Mouse (Mus musculus) liver, embryonic 14.5 days (tissue): Measurements from ENCODE around the gene Sptbn1. TPM values are rescaled to one million over a fixed set of nuclear protein-coding genes. Genes with fewer than 3 reads are reported as not detected.

ENCODE experiments used
- ATAC-seq: fragments of 200-750 bp; cut with Nextera tagmentation; 2 replicates; pipeline ENCODE4 v1.8.0; 2017; ENCODE audit warnings: moderate number of reproducible peaks, mild to moderate bottlenecking, moderate library complexity; ENCODE audit not compliant: insufficient read depth
- DNase-seq, 3 experiments: peaks; one replicate each; pipeline ENCODE4 v3.0.0-alpha.2; 2012 to 2013; ENCODE audit warnings: low read depth in 3 of 3, low spot score in 3 of 3
- H3K27ac ChIP-seq: fragments of 300-500 bp; sonication (generic); 2 replicates; pipeline ENCODE4 v1.5.1; 2014; ENCODE audit warnings: moderate library complexity, mild to moderate bottlenecking, control low read depth, inconsistent platforms
- H3K27me3 ChIP-seq: fragments of 300-500 bp; sonication (generic); 2 replicates; pipeline ENCODE4 v1.6.1; 2014; ENCODE audit warnings: mild to moderate bottlenecking, low read length, moderate library complexity; ENCODE audit not compliant: control insufficient read depth, insufficient read depth
- H3K36me3 ChIP-seq: fragments of 300-500 bp; sonication (generic); replicated peaks from 2 replicates; pipeline ENCODE4 v1.6.1; 2014; ENCODE audit warnings: low read depth; ENCODE audit not compliant: control insufficient read depth, insufficient read depth
- H3K4me1 ChIP-seq, 2 experiments: fragments of 200-500 bp in 1 of 2; fragments of 300-500 bp in 1 of 2; sonication (generic) in 1 of 2; replicated peaks; 2 replicates each; pipeline ENCODE4 v1.6.1; 2012 to 2014; ENCODE audit warnings: antibody characterized with exemption in 1 of 2, inconsistent platforms in 1 of 2, low read length in 1 of 2; ENCODE audit not compliant: control insufficient read depth in 2 of 2, insufficient read depth in 2 of 2
- H3K4me2 ChIP-seq: fragments of 300-500 bp; sonication (generic); 2 replicates; pipeline ENCODE4 v1.6.1; 2014; ENCODE audit warnings: low read depth, mild to moderate bottlenecking, control low read depth, moderate library complexity
- H3K4me3 ChIP-seq, 2 experiments: fragments of 200-500 bp in 1 of 2; fragments of 300-500 bp in 1 of 2; sonication (generic) in 1 of 2; 2 replicates each; pipeline ENCODE4 v1.5.1; 2012 to 2014; ENCODE audit warnings: low read depth in 2 of 2, low read length in 2 of 2, mild to moderate bottlenecking in 2 of 2, control low read depth in 1 of 2, inconsistent platforms in 1 of 2, moderate library complexity in 1 of 2; ENCODE audit not compliant: insufficient read depth in 1 of 2
- H3K9ac ChIP-seq: fragments of 300-500 bp; sonication (generic); replicated peaks from 2 replicates; pipeline ENCODE4 v1.6.1; 2014; ENCODE audit warnings: mild to moderate bottlenecking, control low read depth, moderate library complexity
- H3K9me3 ChIP-seq: fragments of 300-500 bp; sonication (generic); 2 replicates; pipeline ENCODE4 v1.6.1; 2016; ENCODE audit warnings: low read length, mixed read lengths; ENCODE audit not compliant: control insufficient read depth
- CTCF ChIP-seq: IDR thresholded peaks from 2 replicates; pipeline ENCODE4 v1.5.1; 2016; ENCODE audit warnings: antibody characterized with exemption, low read depth, control low read depth
- EP300 ChIP-seq: IDR thresholded peaks from 2 replicates; pipeline ENCODE4 v1.6.1; 2016; ENCODE audit warnings: antibody characterized with exemption, low read depth
- WGBS: fragments of 180-500 bp; shearing (Covaris S2); extraction: QIAGEN DNeasy Blood & Tissue Kit; methylation state at CpG from one replicate; pipeline ENCODE4 v1.1.7; 2014; ENCODE audit not compliant: insufficient replicate concordance; 5-methylcytosine and 5-hydroxymethylcytosine counted together
- polyA plus RNA-seq, 2 experiments: library from polyadenylated mRNA; depleted of rRNA in 1 of 2; stranded (reverse) in 1 of 2; unstranded in 1 of 2; fragments of >200 nt; fragmentation: Nextera tagmentation in 1 of 2; extraction: Ambion mirVana in 1 of 2; gene quantifications; 2 replicates each; pipeline versions ENCODE4 v1.2.1 to v1.2.3; 2012 to 2014

Gene Sptbn1
- polyA plus RNA-seq, 2 experiments = 9.6 to 14.4 TPM

GRCm38 (mm10) chr11:30165861-30166550 lies 102.0 kb downstream of the Sptbn1 start:
- H3K36me3 ChIP-seq = no peaks in the 10 kb centered on the region
- WGBS = 5% methylated on average over 5 of the region's 5 CpGs
- H3K4me3 ChIP-seq = no peak overlapping the region
- peak overlapping the region; percentile 64 for H3K4me2 ChIP-seq
- H3K4me1 ChIP-seq = peaks cover 41 to 45% of the 10 kb centered on the region in 2 experiments
- DNase-seq = peak; percentile 76 to 81 (median 78)
- H3K9ac ChIP-seq = peak overlapping the region; percentile 59
- H3K27ac ChIP-seq = peak overlapping the region; percentile 91
- ATAC-seq = peak; percentile 100
- no peaks in the 10 kb centered on the region for H3K27me3 ChIP-seq
- TF ChIP-seq EP300 (peak; percentile 94), CTCF (no peak)
- no peaks in the 10 kb centered on the region for H3K9me3 ChIP-seq

GRCm38 (mm10) chr11:30164515-30165214 lies 103.3 kb downstream of the Sptbn1 start:
- DNase-seq (no peak), ATAC-seq (no peak)
- Histone ChIP-seq H3K9ac (0 out of 2 replicates have a peak overlapping the region, but pooled peaks have one; percentile 5), H3K36me3 (no peaks in the 10 kb centered on the region), H3K4me1 (peaks cover 54 to 58% of the 10 kb centered on the region in 2 experiments), H3K4me2 (no peak overlapping the region), H3K9me3 (no peaks in the 10 kb centered on the region), H3K27me3 (no peaks in the 10 kb centered on the region), H3K4me3 (no peak overlapping the region), H3K27ac (peak overlapping the region; percentile 15; the same call in 1 of the 2 replicates)
- TF ChIP-seq EP300 (no peak), CTCF (no peak)
- WGBS = 58% methylated on average over 5 of the region's 5 CpGs

GRCm38 (mm10) chr11:30163870-30164269 lies 104.1 kb downstream of the Sptbn1 start:
- DNase-seq (no peak), ATAC-seq (no peak)
- H3K36me3 ChIP-seq = no peaks in the 10 kb centered on the region
- WGBS = 74% methylated on average over 1 of the region's 1 CpGs
- H3K4me1 ChIP-seq = peaks cover 62 to 66% of the 10 kb centered on the region in 2 experiments
- no peak overlapping the region for H3K27ac ChIP-seq
- no peaks in the 10 kb centered on the region for H3K27me3 ChIP-seq
- H3K9ac ChIP-seq = no peak overlapping the region
- TF ChIP-seq CTCF = no peak
- no peak overlapping the region for H3K4me3 ChIP-seq
- no peak overlapping the region for H3K4me2 ChIP-seq
- H3K9me3 ChIP-seq = no peaks in the 10 kb centered on the region

GRCm38 (mm10) chr11:30163081-30163480 lies 104.9 kb downstream of the Sptbn1 start:
- ATAC-seq (no peak), DNase-seq (no peak)
- Histone ChIP-seq H3K4me1 (peaks cover 70 to 72% of the 10 kb centered on the region in 2 experiments), H3K27me3 (no peaks in the 10 kb centered on the region), H3K36me3 (no peaks in the 10 kb centered on the region), H3K4me3 (no peak overlapping the region), H3K9ac (no peak overlapping the region), H3K9me3 (no peaks in the 10 kb centered on the region), H3K4me2 (no peak overlapping the region), H3K27ac (no peak overlapping the region)
- WGBS = 30% methylated on average over 4 of the region's 4 CpGs
- TF ChIP-seq EP300 (no peak), CTCF (no peak)

- Histone ChIP-seq H3K4me1 (peaks cover 66 to 70% of the 10 kb centered on the region in 2 experiments), H3K4me3 (no peak overlapping the region), H3K9ac (no peak overlapping the region), H3K9me3 (no peaks in the 10 kb centered on the region), H3K4me2 (no peak overlapping the region), H3K27me3 (no peaks in the 10 kb centered on the region), H3K27ac (peak overlapping the region; percentile 59; the same call in 1 of the 2 replicates), H3K36me3 (no peaks in the 10 kb centered on the region)
- 66% methylated on average over 1 of the region's 1 CpGs for WGBS
- no peak for ATAC-seq
- TF ChIP-seq EP300 (no peak), CTCF (no peak)
- no peak for DNase-seq
Measured at GRCm38 (mm10) chr11:30161744-30162143, 106.2 kb downstream of the Sptbn1 start.
